Mouse (Mus musculus) brain, embryonic 18.5 days (tissue): Measurements from ENCODE around the gene Proz.

Source experiments
- DNase-seq: peaks from one replicate; pipeline ENCODE4 v3.0.0-alpha.2; 2012; ENCODE audit warnings: low read depth, low spot score

Proz gene

GRCm38 (mm10) chr8:13107990-13108638 is 47.4 kb downstream of the Proz start:
- DNase-seq = no peak

- no peak for DNase-seq
Observed at GRCm38 (mm10) chr8:13108967-13109366, 48.3 kb downstream of the Proz start.

GRCm38 (mm10) chr8:13109416-13109960 is 48.8 kb downstream of the Proz start:
- DNase-seq = no peak

- no peak for DNase-seq
Observed at GRCm38 (mm10) chr8:13111917-13112316, 51.2 kb downstream of the Proz start.

DNA sequence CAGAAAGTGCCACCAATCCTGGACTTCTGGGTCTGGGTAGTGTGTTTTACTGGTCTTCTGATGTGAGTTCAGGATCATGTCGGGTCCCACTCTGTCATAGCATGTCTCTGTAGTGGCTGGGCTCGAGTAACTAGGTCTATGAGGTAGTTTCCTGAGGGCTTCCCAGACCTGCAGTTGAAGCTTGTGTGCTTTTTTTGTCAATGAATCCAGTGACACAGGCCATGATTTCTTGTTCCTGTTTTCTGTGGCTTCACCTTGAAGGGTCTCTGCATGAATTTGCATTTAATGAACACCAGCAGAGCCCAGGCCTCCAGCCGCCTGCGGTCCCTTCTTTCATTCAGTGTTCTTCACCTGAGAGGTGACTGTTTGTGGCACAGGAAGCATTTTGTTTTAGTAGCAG is 52.5 kb downstream of the Proz start:
- no peak for DNase-seq

DNA sequence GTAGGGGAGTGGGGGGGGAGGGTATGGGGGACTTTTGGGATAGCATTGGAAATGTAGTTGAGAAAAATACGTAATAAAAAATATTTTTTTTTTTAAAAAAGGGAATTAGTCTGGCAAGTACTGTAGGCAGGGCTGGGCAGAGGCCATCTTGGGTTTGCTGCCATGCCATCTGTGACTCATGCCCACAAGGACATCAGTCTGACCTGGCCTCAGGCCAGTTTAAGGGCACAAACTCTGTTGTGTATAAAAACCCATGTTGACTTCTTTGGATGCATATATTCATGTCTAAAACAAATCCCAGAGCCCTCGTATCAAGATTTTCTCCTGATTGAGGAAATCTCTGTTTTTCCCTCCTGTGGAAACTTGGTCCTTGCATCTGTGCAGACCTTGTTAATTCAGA is 56.4 kb downstream of the Proz start:
- DNase-seq = no peak

DNA sequence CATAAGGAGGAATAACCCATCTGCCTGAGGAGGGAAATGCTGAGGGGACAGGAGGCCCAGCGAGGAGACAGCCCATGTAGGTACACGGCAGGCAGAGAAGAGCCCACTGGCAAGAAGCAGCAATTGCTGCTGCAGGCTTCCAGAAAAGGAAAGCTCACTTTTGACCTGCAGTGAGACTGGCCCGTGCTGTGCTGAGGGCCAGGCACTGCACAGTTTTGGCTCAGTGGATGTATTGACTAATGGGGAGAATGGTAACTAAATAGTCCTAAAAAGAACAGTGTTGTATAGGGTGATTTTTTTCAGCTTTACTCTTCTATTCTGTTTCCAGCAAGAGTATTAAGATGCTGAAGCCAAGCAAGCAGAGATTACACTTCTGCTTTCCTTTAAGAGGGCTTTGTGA is 57.8 kb downstream of the Proz start:
- DNase-seq = no peak

DNA sequence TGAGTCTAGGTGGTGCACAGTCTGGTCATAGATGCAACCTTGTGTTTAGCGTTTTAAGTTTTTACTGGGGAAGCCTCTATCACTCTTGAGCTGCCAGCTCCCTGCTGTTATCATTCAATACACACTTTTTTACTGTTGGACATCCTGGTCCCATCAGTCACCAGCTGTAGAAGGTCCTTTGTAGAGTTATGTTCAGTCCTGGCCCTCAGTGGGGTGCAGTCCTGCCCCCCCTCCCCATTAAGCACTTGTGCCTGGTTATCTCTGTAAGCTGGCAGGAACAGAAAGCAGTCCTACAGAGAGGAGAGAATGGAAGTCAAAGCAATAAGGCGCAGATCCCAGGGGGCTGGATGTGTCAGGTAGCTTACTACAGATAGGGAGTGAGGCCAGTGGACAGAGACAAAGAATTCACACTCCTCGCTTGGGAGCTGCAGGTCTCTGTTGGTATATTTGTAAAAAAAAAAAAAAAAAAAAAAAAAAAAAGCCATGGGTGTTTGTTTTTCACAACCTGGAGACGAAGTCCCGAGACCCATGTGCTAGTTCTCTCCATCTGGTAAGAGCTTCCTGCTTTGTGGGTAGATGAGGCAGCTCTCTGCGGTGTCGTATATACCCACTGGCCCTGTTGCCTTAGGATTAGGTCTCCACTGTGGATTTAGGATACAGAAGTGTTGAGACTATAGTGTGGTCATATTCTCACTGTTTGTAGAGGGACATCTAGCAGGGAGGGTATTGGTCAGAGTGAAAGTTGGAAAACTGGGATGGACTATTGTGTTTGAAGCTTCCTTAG is 60.4 kb downstream of the Proz start:
- DNase-seq = no peak

DNA sequence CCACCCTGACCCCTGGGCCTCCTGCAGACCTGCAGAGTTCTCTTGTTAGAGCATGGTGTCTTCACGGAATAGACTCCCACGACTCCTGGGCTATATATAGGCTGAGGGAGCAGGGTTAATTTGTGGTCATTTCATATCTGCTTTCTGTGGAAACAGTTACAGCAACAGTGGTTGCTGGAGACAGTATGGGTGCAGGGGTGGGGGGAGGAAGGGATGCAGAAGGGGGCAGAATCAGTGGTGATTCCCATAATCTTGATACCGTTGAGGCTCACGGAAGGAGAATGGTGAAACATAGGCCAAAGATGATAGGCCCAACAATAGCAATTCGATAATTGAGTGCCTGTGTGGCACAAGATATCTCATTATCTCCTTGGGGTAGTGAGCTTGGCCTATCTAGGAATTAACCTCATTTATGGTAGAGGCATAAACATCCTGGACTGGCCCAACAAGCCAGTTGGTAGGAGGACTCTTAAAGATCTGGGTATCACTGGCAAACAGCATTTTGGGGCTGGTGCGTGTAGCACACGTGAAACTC is 62.2 kb downstream of the Proz start:
- no peak for DNase-seq

DNA sequence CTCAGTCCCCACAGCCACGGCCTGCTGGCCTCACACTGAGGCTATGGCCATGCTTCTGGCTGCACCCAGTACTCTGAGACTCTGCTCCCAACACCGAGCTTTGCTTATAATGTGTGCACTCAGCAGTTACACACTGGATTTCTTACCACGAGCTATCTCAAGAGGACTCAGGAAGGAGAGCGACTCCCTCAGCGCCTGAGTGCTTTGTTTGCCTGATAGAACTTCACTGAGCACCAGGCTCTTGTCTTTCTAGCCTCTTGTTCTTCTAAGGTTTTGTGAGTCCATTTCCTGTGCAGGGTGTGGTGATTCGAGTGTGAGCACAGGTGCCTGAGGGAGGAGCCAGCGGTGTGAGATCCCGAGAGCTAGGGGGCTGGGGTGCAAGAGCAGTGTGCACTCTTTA is 64.2 kb downstream of the Proz start:
- DNase-seq = no peak
